Mouse (Mus musculus) erythroblast, adult 5-6 weeks (primary cell): Measurements from ENCODE around the gene Gbp2b. TPM values are rescaled to one million over a fixed set of nuclear protein-coding genes. Genes with fewer than 3 reads are reported as not detected.
"Not testable (repeated sequence)": the region's sequence is repeated elsewhere in the genome, so short reads cannot be mapped to it uniquely, and the experiment has no call there.

ENCODE experiments used
- ATAC-seq: replicated peaks from 2 replicates; pipeline ENCODE4 v1.8.0; 2016; ENCODE audit warnings: moderate number of reproducible peaks, mild to moderate bottlenecking, moderate TSS enrichment, inconsistent platforms; ENCODE audit not compliant: poor library complexity, low FRiP score, severe bottlenecking
- total RNA-seq, 2 experiments: library from RNA; stranded (forward) in 1 of 2; stranded (reverse) in 1 of 2; fragments of 150-400 nt in 1 of 2; fragments of 200-764, 138-1000 nt in 1 of 2; gene quantifications; 2 replicates each; pipeline versions ENCODE4 v1.2.3 to v1.2.4; 2015 to 2017; ENCODE audit warnings: low replicate concordance in 2 of 2

Gbp2b gene
- total RNA-seq (2015; ENCODE audit: low replicate concordance) (not detected in 2 replicates), total RNA-seq (2017; ENCODE audit: low replicate concordance) (0.60 TPM in 1 of 2 replicates, not detected in the other)

GRCm38 (mm10) chr3:142594547-142594946 is at the start of gene Gbp2b:
Gene Gbp2b (plus strand): TSS chr3:142594847.
- no peak for ATAC-seq

- ATAC-seq: no peak
Observed at GRCm38 (mm10) chr3:142546690-142547089, 48.0 kb upstream of the Gbp2b start.

GRCm38 (mm10) chr3:142550052-142550676 is 44.5 kb upstream of the Gbp2b start:
- ATAC-seq: no peak

- no peak for ATAC-seq
Observed at GRCm38 (mm10) chr3:142554601-142555000, 40.0 kb upstream of the Gbp2b start.

GRCm38 (mm10) chr3:142555623-142556022 is 39.0 kb upstream of the Gbp2b start:
- ATAC-seq: no peak

- no peak for ATAC-seq
Observed at GRCm38 (mm10) chr3:142559632-142560228, 34.9 kb upstream of the Gbp2b start, which contains the start of gene Gbp3. Gene Gbp3 (plus strand): TSS chr3:142560026.

GRCm38 (mm10) chr3:142560296-142560948 is 34.2 kb upstream of the Gbp2b start:
- ATAC-seq: peak; percentile 92

- ATAC-seq: 0 out of 2 replicates have a peak, but pooled peaks have one; percentile 25
Observed at GRCm38 (mm10) chr3:142561045-142561646, 33.5 kb upstream of the Gbp2b start.

GRCm38 (mm10) chr3:142561666-142562065 is 33.0 kb upstream of the Gbp2b start:
- no peak for ATAC-seq

GRCm38 (mm10) chr3:142567490-142567889 is 27.2 kb upstream of the Gbp2b start:
- ATAC-seq: not testable (repeated sequence)

GRCm38 (mm10) chr3:142570738-142571137 is 23.9 kb upstream of the Gbp2b start:
- ATAC-seq: no peak

- no peak for ATAC-seq
Observed at GRCm38 (mm10) chr3:142577108-142577507, 17.5 kb upstream of the Gbp2b start.

GRCm38 (mm10) chr3:142578342-142578741 is 16.3 kb upstream of the Gbp2b start:
- no peak for ATAC-seq

- ATAC-seq: no peak
Observed at GRCm38 (mm10) chr3:142583067-142583466, 11.6 kb upstream of the Gbp2b start.

- no peak for ATAC-seq
Observed at GRCm38 (mm10) chr3:142587386-142587785, 7.3 kb upstream of the Gbp2b start.

- ATAC-seq: no peak
Observed at GRCm38 (mm10) chr3:142588888-142589287, 5.8 kb upstream of the Gbp2b start.

- ATAC-seq: no peak
Observed at GRCm38 (mm10) chr3:142590431-142591067, 4.1 kb upstream of the Gbp2b start.

- no peak for ATAC-seq
Observed at GRCm38 (mm10) chr3:142597923-142598322, 3.3 kb downstream of the Gbp2b start.

- ATAC-seq: no peak
Observed at GRCm38 (mm10) chr3:142601675-142602074, 7.0 kb downstream of the Gbp2b start.

GRCm38 (mm10) chr3:142618658-142619057 is 24.0 kb downstream of the Gbp2b start:
- ATAC-seq: no peak
